Mouse (Mus musculus) cortical plate, adult 2 months (tissue): ENCODE data around the gene Pip5kl1.

Experiments used
- CTCF ChIP-seq: fragments of 200-500 bp; IDR thresholded peaks from 2 replicates; pipeline ENCODE4 v1.5.1; 2011; ENCODE audit warnings: mild to moderate bottlenecking, control low read depth, low read length; ENCODE audit not compliant: insufficient read depth; ENCODE audit errors: extremely low read depth
- POLR2A ChIP-seq: fragments of 200-500 bp; IDR thresholded peaks from 2 replicates; pipeline ENCODE4 v1.6.1; 2011; ENCODE audit warnings: mild to moderate bottlenecking, low read length, control low read depth; ENCODE audit not compliant: insufficient read depth; ENCODE audit errors: extremely low read depth

- no peak for TF ChIP-seq CTCF
- 0 out of 2 replicates have a peak, but pooled peaks have one; percentile 12 for TF ChIP-seq POLR2A
Observed at GRCm38 (mm10) chr2:32536634-32537359, 37.8 kb upstream of the Pip5kl1 start.
